Mouse (Mus musculus) frontal cortex, postnatal 25 days (tissue): ENCODE data around the gene Vps37c.

ENCODE experiments used
- DNase-seq, 2 experiments: peaks; one replicate each; pipeline ENCODE4 v3.0.0; 2022; ENCODE audit warnings: low spot score in 2 of 2

The Vps37c gene

GRCm38 (mm10) chr19:10689470-10690166, 1.1 kb downstream of the Vps37c start:
- DNase-seq: no peak

DNA sequence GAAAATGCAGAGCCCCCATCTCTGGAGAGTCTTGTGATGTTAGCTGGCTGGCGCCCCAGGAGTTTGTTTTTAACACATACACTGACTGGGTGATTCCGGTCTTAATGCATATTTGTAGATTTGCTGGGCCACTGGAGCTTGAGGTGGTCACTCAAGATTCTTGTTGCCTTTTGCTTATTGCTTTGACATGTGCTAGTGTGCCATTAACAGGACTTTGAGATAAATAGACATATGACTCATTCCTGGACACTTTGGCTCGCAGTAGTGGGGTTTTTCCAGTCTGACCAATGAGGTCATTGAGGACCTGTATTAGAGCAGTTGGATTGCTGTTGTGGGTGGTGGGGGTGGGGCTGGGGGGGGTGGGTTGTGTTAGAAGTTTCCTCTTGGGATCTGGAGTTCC, 1.8 kb downstream of the Vps37c start:
- DNase-seq: no peak

GRCm38 (mm10) chr19:10691121-10691520, 2.6 kb downstream of the Vps37c start:
- no peak for DNase-seq

GRCm38 (mm10) chr19:10691660-10692059, 3.1 kb downstream of the Vps37c start:
- no peak for DNase-seq

- DNase-seq: no peak
These were observed 3.8 kb downstream of the Vps37c start for GRCm38 (mm10) chr19:10692361-10692760.

- DNase-seq: no peak
These were observed 5.6 kb downstream of the Vps37c start for GRCm38 (mm10) chr19:10693926-10694682.

DNA sequence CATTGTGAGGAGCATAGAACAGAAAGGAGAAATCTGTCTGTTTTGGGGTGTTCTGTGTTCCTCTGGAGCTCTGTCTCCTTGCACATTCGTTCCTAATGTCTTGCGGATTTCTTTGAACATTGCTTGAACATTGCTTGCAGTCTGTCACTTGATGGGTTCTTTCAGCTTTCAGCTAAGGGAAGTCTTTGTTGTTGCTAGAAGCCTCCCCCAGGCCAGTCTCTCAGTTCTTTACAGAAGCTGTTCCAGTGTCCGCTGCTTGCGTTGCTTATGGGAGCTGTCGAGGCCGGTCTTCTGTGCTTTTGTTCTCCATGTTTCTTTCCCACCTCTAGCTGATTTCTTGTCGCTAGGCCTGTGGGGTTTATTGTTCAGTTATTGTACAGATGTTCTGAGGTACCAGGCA, 7.3 kb downstream of the Vps37c start:
- no peak for DNase-seq

DNA sequence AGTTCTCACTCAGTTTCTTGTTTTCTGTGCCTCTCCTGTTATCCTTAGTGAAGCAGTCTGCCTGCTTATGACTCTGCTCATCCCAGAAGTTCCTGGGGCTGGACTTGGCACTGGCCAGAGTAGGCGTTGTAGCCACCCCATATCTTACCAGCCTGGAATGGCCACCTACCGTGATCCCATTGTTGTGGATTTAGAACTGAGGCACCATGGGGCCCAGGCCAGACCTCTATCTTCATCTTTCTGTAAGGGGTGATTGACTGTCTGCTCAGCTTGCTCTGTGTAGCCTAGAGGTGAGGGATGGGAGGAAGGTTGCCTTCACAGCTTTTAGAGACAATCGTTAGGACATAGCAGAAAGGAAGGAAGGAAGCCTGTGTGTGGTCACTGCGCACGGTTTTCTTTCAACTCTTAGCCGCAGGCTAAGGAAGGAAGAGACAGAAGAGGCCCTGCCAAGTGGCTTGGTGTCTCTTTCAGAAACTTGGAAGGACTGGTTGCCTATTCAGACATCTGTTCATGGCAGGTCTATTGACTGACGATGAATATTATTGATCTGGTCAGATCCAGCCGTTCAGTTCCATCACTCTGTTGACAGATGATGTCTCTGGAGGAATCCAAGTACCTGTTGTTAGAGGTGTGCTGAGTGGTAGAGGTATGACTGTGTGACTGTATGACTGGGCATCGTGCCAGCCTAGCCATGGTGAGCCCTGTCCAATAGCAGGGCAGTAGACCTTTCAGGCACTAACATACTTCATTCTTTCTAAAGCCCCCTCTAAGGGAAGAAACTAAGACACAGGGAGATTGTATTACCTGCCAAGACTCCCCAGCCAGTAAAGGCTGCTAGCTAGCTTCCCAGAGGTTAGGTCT, 9.8 kb downstream of the Vps37c start:
- no peak for DNase-seq

DNA sequence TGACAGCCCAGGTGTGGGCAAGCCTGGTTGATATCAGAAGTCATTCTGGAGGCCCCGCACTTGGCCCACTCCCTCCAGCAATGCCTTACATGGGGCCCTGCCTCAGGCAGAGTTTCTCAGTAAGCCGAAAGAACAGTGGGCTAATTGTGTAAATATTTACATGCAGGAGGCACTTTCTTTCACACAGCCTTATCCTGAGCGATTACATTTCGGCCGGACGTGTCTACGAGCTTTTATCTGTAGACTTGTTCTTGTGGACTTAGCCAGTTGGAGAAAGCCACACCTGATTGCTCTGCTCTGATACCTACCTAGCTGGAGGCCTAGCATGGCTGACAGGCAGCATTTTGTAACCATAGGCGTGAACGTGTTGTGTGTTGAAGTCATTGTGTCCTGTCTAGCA, 11.3 kb downstream of the Vps37c start:
- no peak for DNase-seq

DNA sequence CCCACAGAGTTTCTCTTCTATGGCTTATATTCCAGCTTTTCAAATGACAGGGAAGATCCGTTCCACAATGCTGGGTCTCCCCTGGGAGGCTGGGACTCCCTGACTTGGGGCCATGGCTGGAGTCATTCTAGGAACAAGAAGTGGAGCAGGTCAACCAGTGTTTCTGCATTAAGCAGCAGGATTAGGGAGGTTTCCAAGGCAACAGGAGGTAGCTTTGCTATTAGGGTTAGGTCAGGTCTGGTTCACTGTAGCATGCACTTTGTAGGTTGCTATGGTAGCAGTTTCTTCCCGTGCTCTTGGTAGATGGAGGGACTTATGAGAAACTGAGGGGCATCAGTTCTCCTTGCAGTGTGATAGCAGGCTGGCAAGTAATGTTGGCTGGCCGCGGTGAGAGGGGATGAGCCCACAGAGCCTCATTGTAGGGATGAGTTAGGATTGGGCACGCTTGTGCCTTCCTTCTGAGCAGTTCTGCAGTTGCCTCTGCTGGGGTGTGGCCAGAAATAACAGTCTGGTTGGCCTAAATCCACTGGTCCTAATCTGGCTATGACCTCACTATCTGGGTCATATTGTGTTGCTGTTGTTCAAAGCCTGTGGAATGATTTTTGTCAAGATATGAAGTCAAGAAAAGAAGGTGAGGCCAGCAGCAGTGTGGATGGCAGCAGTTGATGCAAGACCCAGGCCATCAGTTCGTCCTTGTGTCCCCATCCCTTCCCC, 12.6 kb downstream of the Vps37c start:
- no peak for DNase-seq

GRCm38 (mm10) chr19:10702125-10702524, 13.6 kb downstream of the Vps37c start:
- no peak for DNase-seq

DNA sequence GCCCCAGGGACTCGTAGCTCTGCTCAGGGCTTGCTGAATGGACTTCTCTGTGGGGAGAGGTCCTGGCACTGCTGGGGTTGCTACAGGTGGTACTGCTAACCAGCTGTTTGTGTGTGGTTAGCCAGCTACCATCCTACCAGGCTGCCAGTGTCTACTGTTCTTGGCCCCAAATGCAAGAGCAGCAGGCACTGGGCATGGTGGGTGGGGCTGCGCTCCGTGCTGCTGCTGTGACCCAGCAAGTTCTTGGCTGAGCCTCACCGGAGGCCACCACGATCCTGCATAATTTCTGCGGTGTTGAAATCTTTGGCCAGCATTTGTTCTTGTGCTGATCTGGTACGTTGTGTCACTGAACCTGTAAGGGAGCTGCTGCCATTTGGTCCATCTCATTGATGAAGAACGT, 14.9 kb downstream of the Vps37c start:
- DNase-seq: no peak

GRCm38 (mm10) chr19:10707087-10707875, 18.7 kb downstream of the Vps37c start:
- no peak for DNase-seq

DNA sequence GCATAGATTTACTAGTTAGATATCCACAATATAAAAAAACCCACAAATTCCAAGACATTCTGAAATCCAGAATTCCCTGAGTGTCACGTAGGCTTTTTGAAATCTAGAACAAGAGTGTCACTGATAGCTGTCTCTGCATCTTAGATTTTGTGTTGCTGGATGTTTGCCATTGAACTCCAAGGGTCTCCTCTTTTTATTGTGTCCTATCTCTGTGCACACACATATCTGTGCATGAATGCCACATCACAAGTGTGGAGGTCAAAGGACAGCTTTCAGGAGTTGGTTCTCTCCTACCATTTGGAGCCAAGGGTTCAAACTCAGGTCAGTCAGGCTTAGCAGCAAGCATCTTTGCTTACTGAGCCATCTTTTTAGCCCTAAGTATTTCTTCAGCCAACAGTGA, 19.3 kb downstream of the Vps37c start:
- DNase-seq: no peak

- DNase-seq: no peak
These were observed 20.4 kb downstream of the Vps37c start for GRCm38 (mm10) chr19:10708900-10709299.

DNA sequence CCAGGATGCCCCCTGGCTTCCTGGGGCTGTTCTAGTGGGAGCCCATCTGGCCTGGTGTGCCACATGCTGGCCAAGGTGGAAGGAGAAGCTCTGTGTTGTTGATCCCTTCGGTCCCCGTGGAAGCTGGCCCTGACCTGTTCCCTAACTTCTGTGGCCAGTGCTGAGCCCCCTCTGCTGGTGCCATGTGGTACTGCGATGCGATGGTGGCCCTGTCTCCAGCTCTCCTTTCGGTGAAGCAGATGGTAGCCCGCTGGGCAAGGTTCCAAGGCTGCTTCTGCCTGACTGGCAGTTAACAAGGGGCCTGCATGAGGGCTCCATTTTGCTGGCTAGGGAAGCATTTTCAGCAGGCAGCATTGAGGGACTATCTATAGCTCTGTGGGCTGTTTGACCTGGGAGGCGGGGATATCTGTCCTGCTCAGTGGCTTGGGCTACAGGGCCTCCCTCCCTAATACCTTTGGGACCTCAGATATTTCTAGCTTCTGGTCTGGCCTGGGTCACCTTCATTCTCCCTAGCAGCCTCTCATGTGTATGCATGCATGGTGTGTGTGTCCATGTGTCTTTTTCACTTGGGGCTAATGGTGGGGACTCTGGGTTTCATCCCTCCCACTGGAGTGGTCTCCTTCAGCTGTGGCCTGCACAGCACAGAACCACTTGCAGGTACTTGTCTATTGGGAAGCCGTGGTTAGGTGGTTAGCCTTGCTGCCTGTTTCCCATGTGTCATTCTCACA, 21.0 kb downstream of the Vps37c start:
- DNase-seq: peak; percentile 99

DNA sequence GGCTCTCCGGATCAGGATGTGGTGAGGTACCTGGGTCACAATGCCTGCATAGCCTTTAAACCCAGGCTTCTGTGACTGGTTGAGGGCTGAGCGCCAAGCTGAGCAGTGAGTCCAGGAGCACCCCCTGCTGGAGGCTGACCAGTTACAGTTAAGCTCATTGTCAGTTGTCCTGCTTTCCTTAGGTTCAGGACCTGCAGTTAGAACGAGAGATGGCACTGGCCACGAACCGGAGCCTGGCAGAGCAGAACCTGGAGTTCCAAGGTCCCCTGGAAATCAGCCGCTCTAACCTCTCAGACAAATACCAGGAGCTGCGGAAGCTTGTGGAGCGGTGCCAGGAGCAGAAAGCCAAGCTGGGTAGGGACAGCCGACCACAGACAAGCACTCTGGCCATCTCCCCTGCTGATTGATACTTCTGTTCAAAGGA, 21.6 kb downstream of the Vps37c start:
- peak; percentile 59 to 68 for DNase-seq

DNA sequence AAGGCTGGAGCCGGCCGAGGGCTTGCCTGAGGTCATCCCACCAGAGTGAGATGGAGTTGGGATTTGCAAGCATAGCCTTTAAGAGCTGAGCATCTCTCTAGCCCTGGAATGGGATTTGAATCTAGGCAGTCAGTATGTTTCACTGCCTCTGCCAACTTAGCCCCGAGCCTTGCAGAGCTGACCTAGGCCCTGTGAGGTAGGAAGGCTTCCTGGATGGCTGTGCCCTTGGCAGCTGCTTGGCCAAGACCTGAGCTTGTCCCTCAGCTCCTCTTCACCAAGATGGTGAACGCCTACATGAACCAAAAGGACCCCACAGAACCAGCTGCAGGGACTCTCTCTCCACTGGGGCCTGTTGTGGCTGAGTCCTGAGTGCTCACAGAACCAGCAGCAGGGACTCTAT, 22.2 kb downstream of the Vps37c start:
- no peak for DNase-seq

- DNase-seq: no peak
These were observed 23.7 kb downstream of the Vps37c start for GRCm38 (mm10) chr19:10712194-10712593.

DNA sequence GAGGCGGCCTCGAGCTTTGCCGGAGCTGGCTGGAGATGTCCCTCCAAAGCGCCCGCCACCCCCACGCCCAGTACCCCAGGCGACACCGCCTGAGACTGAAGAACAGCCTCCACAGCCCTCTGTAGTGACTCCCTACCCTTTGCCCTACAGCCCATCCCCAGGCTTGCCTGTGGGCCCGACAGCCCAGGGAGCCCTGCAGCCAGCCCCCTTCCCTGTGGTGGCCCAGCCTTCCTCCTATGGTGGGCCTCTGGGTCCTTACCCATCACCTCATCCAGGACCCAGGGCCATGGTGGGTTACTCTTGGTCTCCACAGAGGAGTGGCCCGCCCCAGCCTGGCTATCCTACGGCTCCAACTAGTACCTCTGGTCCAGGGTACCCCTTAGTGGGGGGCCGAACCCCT, 24.1 kb downstream of the Vps37c start:
- no peak for DNase-seq
